Mouse (Mus musculus) liver, embryonic 15.5 days (tissue): ENCODE data around the gene Tshb. TPM values are rescaled to one million over a fixed set of nuclear protein-coding genes. Genes with fewer than 3 reads are reported as not detected.

Source experiments
- ATAC-seq: fragments of 200-750 bp; cut with Nextera tagmentation; 2 replicates; pipeline ENCODE4 v1.8.0; 2017; ENCODE audit warnings: moderate number of reproducible peaks, mild to moderate bottlenecking, moderate library complexity; ENCODE audit not compliant: insufficient read depth
- H3K27ac ChIP-seq: fragments of 300-500 bp; sonication (generic); replicated peaks from 2 replicates; pipeline ENCODE4 v1.5.1; 2015; ENCODE audit warnings: mild to moderate bottlenecking, inconsistent platforms
- H3K27me3 ChIP-seq: fragments of 300-500 bp; sonication (generic); 2 replicates; pipeline ENCODE4 v1.6.1; 2015; ENCODE audit warnings: mild to moderate bottlenecking, inconsistent platforms
- H3K36me3 ChIP-seq: fragments of 300-500 bp; sonication (generic); replicated peaks from 2 replicates; pipeline ENCODE4 v1.6.1; 2015; ENCODE audit warnings: moderate library complexity, mild to moderate bottlenecking, inconsistent platforms
- H3K4me1 ChIP-seq: fragments of 300-500 bp; sonication (generic); replicated peaks from 2 replicates; pipeline ENCODE4 v1.6.1; 2015; ENCODE audit warnings: inconsistent platforms
- H3K4me2 ChIP-seq: fragments of 300-500 bp; sonication (generic); 2 replicates; pipeline ENCODE4 v1.6.1; 2015; ENCODE audit warnings: moderate library complexity, mild to moderate bottlenecking, inconsistent platforms
- H3K4me3 ChIP-seq: fragments of 300-500 bp; sonication (generic); replicated peaks from 2 replicates; pipeline ENCODE4 v1.5.1; 2015; ENCODE audit warnings: mild to moderate bottlenecking, inconsistent platforms
- H3K9ac ChIP-seq: fragments of 300-500 bp; sonication (generic); 2 replicates; pipeline ENCODE4 v1.6.1; 2015; ENCODE audit warnings: moderate library complexity, mild to moderate bottlenecking, inconsistent platforms
- H3K9me3 ChIP-seq: fragments of 300-500 bp; sonication (generic); replicated peaks from 2 replicates; pipeline ENCODE4 v1.6.1; 2016; ENCODE audit warnings: inconsistent platforms
- WGBS: fragments of 180-500 bp; shearing (Covaris S2); methylation state at CpG from one replicate; pipeline ENCODE4 v1.1.7; 2015; ENCODE audit warnings: mixed read lengths; ENCODE audit not compliant: insufficient replicate concordance; 5-methylcytosine and 5-hydroxymethylcytosine counted together
- polyA plus RNA-seq: library from polyadenylated mRNA; unstranded; fragments of >200 nt; fragmentation: Nextera tagmentation; extraction: Ambion mirVana; gene quantifications from 2 replicates; pipeline ENCODE4 v1.2.1, GENCODE M21; 2015

The Tshb gene
- polyA plus RNA-seq, 1 experiment from 2014 or later, result not detected

DNA sequence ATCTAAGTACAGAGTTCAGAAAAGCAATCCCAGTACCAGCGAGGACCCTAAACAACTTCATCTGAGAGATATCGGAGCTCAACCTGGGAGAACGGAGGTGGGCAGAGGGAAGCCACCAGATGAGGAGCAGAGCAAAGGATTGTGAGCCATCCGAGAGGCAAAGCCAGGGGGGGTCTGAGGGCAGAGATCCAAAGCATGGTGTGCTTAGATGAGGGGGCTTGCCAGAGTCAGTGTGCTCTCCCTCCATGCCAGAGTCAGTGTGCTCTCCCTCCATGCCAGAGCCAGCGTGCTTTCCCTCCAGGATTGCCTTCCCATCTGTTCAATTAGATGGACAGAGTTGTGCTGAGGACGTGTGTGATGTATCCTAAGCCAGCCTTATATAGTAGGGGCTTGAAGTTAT lies 45.4 kb downstream of the Tshb start:
- H3K27me3 ChIP-seq, result peaks cover 41% of the 10 kb centered on the region
- no peak overlapping the region for H3K4me3 ChIP-seq
- peaks cover 21% of the 10 kb centered on the region for H3K4me1 ChIP-seq
- H3K36me3 ChIP-seq, result no peaks in the 10 kb centered on the region
- no peaks in the 10 kb centered on the region for H3K9me3 ChIP-seq
- H3K27ac ChIP-seq, result no peak overlapping the region
- no peak overlapping the region for H3K9ac ChIP-seq
- WGBS, result 63% methylated on average over 6 of the region's 6 CpGs
- no peak overlapping the region for H3K4me2 ChIP-seq
- ATAC-seq, result no peak

DNA sequence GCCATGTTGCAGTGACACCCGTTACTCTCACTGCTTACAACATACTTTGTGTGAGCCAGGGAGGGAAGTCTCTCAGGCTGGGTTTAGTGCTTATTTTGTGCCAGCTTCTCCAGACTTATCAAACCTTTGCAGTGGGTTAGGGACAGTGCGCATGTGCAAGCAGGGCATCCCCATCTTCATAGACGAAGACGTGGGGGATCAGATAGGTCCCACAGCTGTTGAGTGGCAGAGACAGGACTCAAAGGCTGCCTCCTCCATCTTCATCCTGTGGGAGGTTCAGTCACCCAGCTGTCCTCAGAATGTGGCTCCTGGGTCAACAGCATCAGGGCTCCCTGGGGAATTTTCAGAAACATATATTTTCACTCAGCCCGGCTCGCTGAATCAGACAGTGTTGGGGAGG lies 46.1 kb downstream of the Tshb start:
- no peak overlapping the region for H3K9ac ChIP-seq
- H3K36me3 ChIP-seq, result no peaks in the 10 kb centered on the region
- H3K4me2 ChIP-seq, result no peak overlapping the region
- peaks cover 21% of the 10 kb centered on the region for H3K4me1 ChIP-seq
- peaks cover 41% of the 10 kb centered on the region for H3K27me3 ChIP-seq
- no peaks in the 10 kb centered on the region for H3K9me3 ChIP-seq
- no peak overlapping the region for H3K27ac ChIP-seq
- 55% methylated on average over 6 of the region's 6 CpGs for WGBS
- no peak for ATAC-seq
- H3K4me3 ChIP-seq, result no peak overlapping the region

DNA sequence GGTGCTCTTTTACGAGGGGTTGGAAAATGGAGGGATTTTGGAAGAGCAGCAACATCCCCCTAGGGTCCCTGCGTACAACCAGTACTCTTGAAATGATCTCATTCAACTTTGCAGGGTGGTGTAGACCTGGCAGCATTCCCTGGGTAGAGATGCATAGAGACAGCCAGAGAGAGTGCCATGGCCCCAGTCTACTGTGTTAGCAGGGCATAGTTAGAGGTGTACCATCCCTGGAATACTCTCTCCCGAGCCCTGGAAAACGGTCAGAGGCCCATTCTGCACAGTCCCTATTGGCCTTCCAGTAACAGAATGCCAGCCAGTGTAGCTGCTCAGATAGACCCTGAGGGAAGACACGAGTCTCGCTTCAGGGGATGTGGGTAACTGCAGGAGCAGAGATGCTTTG lies 46.9 kb downstream of the Tshb start:
- ATAC-seq, result no peak
- Histone ChIP-seq H3K36me3 (no peaks in the 10 kb centered on the region), H3K4me2 (peak overlapping the region; percentile 75), H3K27ac (no peak overlapping the region), H3K4me1 (peaks cover 21% of the 10 kb centered on the region), H3K9ac (no peak overlapping the region), H3K27me3 (peaks cover 41% of the 10 kb centered on the region), H3K4me3 (peak overlapping the region; percentile 58), H3K9me3 (no peaks in the 10 kb centered on the region)
- 43% methylated on average over 6 of the region's 6 CpGs for WGBS

DNA sequence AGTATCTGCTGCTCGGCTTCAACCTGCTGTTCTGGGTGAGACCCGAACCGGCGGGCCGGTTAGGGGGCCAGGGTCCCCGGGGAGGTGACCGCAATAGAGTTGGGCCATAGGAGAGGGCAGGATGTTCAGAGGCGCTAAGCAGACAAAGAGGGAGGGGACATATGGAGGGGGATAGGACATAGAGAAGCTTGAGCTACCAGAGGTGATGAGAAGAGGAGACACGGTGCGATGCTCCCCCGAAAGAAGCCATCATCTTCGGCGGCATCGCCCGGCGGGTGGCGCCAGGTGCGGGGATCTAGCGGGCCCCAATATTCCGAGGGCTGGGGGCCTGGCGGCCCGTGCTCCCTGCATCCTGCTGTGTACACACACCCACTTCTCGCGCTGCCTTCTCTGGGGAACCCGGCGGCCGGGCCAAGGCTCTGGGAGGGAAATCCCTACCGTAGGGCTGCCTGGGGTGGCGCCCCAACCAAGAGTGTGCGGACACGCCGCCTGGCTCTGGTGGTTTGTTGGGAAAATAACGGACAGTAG lies 47.4 kb downstream of the Tshb start:
- H3K36me3 ChIP-seq, result no peaks in the 10 kb centered on the region
- peak; percentile 41 for ATAC-seq
- H3K4me2 ChIP-seq, result peak overlapping the region; percentile 75
- H3K27me3 ChIP-seq, result peaks cover 41% of the 10 kb centered on the region
- H3K9ac ChIP-seq, result peak overlapping the region; percentile 30; the same call in 1 of the 2 replicates
- 2% methylated on average over 33 of the region's 33 CpGs for WGBS
- peak overlapping the region; percentile 58 for H3K4me3 ChIP-seq
- no peaks in the 10 kb centered on the region for H3K9me3 ChIP-seq
- peaks cover 21% of the 10 kb centered on the region for H3K4me1 ChIP-seq
- no peak overlapping the region for H3K27ac ChIP-seq

DNA sequence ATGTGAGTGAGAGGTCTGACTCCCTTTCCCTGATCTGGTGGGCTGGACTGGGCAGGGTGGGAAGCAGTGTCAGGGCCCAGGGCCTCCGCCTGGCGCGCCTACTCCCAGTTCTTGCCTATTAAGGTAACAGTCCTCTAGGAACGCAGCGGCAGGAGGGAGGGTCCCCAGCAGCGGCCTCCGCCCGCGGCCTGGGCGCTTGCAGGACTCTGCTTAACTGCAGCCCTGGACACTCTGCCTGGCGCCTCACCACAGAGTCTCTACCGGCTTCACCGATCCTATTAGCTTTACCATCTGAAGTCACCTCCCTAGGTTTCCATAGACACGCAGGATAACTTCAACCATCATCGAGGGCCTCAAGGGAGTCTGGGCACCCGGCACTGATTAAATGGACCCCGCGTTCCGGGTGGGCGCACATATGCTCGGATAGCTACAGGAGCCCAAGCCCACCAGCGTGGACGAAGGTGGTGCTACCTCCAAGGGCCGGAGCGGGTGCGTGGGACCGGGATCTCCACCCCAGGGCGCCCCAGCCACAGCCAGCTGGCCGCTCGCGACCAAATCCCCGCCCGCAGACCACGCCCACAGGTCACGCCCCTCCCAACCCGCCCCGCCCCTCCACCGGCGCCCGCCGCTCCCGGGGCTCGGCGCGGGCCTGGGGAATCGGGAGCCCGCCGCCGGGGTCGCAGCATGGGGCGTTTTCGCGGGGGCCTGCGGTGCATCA lies 48.0 kb downstream of the Tshb start, which contains the start of gene Tspan2:
Gene Tspan2, plus strand, starts transcription at position 217 of the 718 bp plus-strand sequence.
- H3K9me3 ChIP-seq, result no peaks in the 10 kb centered on the region
- H3K4me1 ChIP-seq, result peaks cover 21% of the 10 kb centered on the region
- peak within 1 kb of the TSS; percentile 30; the same call in 1 of the 2 replicates for H3K9ac ChIP-seq
- 4% methylated on average over 54 of the region's 54 CpGs for WGBS
- peak within 1 kb of the TSS; percentile 75 for H3K4me2 ChIP-seq
- H3K4me3 ChIP-seq, result peak within 1 kb of the TSS; percentile 58
- ATAC-seq, result peak; percentile 65
- H3K27ac ChIP-seq, result no peak within 1 kb of the TSS
- H3K36me3 ChIP-seq, result no peaks in the 10 kb centered on the region
- H3K27me3 ChIP-seq, result peaks cover 41% of the 10 kb centered on the region

DNA sequence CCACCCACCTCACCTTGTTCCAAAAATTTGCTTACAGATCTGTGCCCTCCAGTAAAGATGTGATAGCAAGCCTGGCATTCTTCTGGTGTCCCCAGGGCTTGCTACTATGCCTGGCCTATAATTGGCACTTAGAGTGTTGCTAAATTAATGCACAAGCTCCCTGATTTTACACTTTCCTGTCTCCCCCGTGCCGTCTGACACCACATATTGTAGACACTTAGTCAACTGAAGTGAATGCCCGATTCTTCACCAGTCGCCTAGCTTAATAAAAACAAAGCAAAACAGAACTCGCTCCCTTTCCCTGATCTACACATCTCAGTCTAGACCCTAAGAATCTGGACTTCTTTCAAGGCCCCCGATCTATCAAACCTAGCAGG lies 48.6 kb downstream of the Tshb start:
- Histone ChIP-seq H3K9me3 (no peaks in the 10 kb centered on the region), H3K9ac (no peak overlapping the region), H3K4me1 (peaks cover 19% of the 10 kb centered on the region), H3K27ac (no peak overlapping the region), H3K4me3 (no peak overlapping the region), H3K27me3 (peaks cover 41% of the 10 kb centered on the region), H3K36me3 (no peaks in the 10 kb centered on the region), H3K4me2 (peak overlapping the region; percentile 75)
- 49% methylated on average over 6 of the region's 6 CpGs for WGBS
- no peak for ATAC-seq

DNA sequence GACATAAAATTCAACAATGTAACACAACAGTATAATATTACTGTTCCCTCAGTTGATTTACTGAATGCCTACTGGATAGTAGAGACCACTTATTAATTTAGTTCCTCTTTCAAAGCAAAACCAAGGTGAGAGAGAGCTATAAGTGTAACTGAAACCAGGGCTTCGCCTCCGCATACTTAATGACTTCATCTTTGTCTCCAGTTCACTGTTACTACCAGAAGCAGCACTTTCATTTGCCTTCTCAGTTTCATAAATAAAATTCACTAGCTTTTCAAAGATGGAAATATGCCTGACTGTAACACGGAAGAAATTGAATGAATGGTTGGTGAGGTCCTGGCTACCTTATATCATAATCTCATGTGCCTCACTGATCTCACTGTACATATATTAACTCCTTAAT lies 49.5 kb downstream of the Tshb start:
- Histone ChIP-seq H3K36me3 (no peaks in the 10 kb centered on the region), H3K9me3 (no peaks in the 10 kb centered on the region), H3K9ac (no peak overlapping the region), H3K27me3 (peaks cover 41% of the 10 kb centered on the region), H3K4me1 (peaks cover 16% of the 10 kb centered on the region), H3K4me3 (no peak overlapping the region), H3K4me2 (no peak overlapping the region), H3K27ac (no peak overlapping the region)
- 62% methylated on average over 3 of the region's 3 CpGs for WGBS
- ATAC-seq, result no peak

DNA sequence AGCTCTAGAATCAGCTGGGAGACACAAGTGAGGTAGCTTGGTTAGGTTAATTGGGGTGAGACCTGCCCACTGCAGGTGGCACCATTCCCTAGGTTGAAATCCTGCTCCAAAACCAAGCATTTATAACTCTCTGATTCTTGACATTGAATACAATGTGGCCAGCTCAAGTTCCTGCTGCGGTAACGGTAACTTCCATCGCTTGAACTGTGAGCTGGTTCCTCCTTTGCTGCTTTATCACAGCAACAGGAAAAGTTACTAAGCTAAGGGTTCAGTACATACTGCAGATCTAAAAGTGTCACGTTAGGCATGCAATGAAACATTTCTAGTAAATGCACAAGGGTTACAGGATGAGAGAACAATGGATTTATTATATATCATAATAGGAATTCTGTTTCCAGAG lies 49.9 kb downstream of the Tshb start:
- ATAC-seq, result no peak
- no peak overlapping the region for H3K9ac ChIP-seq
- WGBS, result 16% methylated on average over 4 of the region's 4 CpGs
- H3K4me3 ChIP-seq, result no peak overlapping the region
- peaks cover 16% of the 10 kb centered on the region for H3K4me1 ChIP-seq
- H3K36me3 ChIP-seq, result no peaks in the 10 kb centered on the region
- H3K4me2 ChIP-seq, result no peak overlapping the region
- peaks cover 41% of the 10 kb centered on the region for H3K27me3 ChIP-seq
- no peak overlapping the region for H3K27ac ChIP-seq
- H3K9me3 ChIP-seq, result no peaks in the 10 kb centered on the region

DNA sequence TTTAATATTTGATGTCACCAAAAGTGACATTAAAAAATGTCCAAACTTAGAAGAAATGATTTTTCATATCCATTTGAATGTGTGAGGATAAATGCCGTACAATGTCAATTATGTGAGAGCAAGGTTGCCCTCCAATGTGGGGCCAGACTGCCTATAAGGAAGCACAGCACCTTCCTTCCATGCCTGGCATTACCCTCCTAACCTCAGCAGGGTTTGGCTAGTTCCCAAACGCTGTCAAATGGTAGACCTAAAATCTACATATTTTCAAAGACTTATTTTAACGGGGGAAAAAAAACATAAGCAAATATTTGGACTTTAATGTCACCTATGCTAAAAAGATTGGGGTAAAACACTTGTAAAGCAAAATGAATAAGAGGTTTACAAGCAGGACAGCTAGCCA lies 51.4 kb downstream of the Tshb start:
- Histone ChIP-seq H3K36me3 (no peaks in the 10 kb centered on the region), H3K4me2 (no peak overlapping the region), H3K4me1 (peaks cover 12% of the 10 kb centered on the region), H3K27ac (no peak overlapping the region), H3K27me3 (peaks cover 28% of the 10 kb centered on the region), H3K9me3 (no peaks in the 10 kb centered on the region), H3K9ac (no peak overlapping the region), H3K4me3 (no peak overlapping the region)
- 55% methylated on average over 3 of the region's 3 CpGs for WGBS
- ATAC-seq, result no peak

DNA sequence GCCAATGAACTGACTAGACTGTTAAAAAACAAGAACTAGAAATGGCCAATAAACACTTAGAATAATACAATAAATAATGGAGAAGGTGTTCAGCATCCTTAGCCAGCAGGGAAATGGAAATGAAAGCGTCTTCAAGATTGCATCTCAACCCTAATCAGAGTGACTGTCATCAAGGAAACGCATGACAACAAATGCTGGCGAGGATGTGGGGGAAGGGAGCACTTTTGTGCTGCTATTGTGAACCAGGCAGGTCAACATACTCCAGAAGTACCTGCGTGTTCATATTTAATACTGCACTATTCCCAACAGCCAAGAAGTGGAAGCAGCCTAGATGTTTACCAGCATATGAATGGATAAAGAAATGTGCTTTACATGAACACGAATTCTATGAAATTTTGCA lies 53.1 kb downstream of the Tshb start:
- no peak for ATAC-seq
- Histone ChIP-seq H3K9me3 (no peaks in the 10 kb centered on the region), H3K36me3 (no peaks in the 10 kb centered on the region), H3K27ac (no peak overlapping the region), H3K4me2 (no peak overlapping the region), H3K9ac (no peak overlapping the region), H3K4me3 (no peak overlapping the region), H3K4me1 (peaks cover 4% of the 10 kb centered on the region), H3K27me3 (peaks cover 11% of the 10 kb centered on the region)
- WGBS, result 30% methylated on average over 5 of the region's 5 CpGs
